Mouse (Mus musculus) skeletal muscle tissue, adult 2 months (tissue): ENCODE data around the gene Fosl2.
"Not testable (repeated sequence)": the region's sequence is repeated elsewhere in the genome, so short reads cannot be mapped to it uniquely, and the experiment has no call there.

Source experiments
- DNase-seq: peaks from one replicate; pipeline ENCODE4 v3.0.0-alpha.2; 2012; ENCODE audit warnings: low read depth, low spot score

Gene Fosl2

GRCm38 (mm10) chr5:32177737-32178136, 42.1 kb downstream of the Fosl2 start:
- no peak for DNase-seq

GRCm38 (mm10) chr5:32178720-32179119, 43.1 kb downstream of the Fosl2 start:
- DNase-seq = not testable (repeated sequence)

- DNase-seq = no peak
Observed at GRCm38 (mm10) chr5:32182885-32183629, 47.5 kb downstream of the Fosl2 start.

- DNase-seq = no peak
Observed at GRCm38 (mm10) chr5:32187717-32188116, 52.1 kb downstream of the Fosl2 start.

GRCm38 (mm10) chr5:32191259-32191658, 55.7 kb downstream of the Fosl2 start:
- DNase-seq = no peak

- DNase-seq = peak; percentile 65
Observed at GRCm38 (mm10) chr5:32192016-32192845, 56.6 kb downstream of the Fosl2 start.

- no peak for DNase-seq
Observed at GRCm38 (mm10) chr5:32194236-32194635, 58.6 kb downstream of the Fosl2 start.

- DNase-seq = no peak
Observed at GRCm38 (mm10) chr5:32195857-32196609, 60.4 kb downstream of the Fosl2 start.

GRCm38 (mm10) chr5:32197698-32198097, 62.1 kb downstream of the Fosl2 start:
- DNase-seq = peak; percentile 90

- no peak for DNase-seq
Observed at GRCm38 (mm10) chr5:32199136-32199535, 63.5 kb downstream of the Fosl2 start.

GRCm38 (mm10) chr5:32199594-32199993, 64.0 kb downstream of the Fosl2 start:
- DNase-seq = no peak

- no peak for DNase-seq
Observed at GRCm38 (mm10) chr5:32204653-32205052, 69.1 kb downstream of the Fosl2 start.

GRCm38 (mm10) chr5:32206726-32207125, 71.1 kb downstream of the Fosl2 start:
- DNase-seq = no peak
